ENCODE assay signal across 28 mouse cellular contexts in genomic region chr1:34516595-34516994, GRCm38 (mm10). TPM values are rescaled to one million over a fixed set of nuclear protein-coding genes. Genes with fewer than 3 reads are reported as not detected.
DNase-seq lines count a peak whose midpoint lies in the region; ATAC-seq lines count a peak whose summit lies in the region.
"Had no signal": no experiment of that assay in that cellular context is flagged by ENCODE, and none has a peak within 500 bp of the region (broad histone marks: within the 10 kb centered on the region; RNA-seq: fewer than 3 reads in every experiment).

No protein-coding gene starts in this region.

- intact Hi-C loops in heart, postnatal 10 days (cut with DNase I): no loop called here

- peak overlapping the region; percentile 22; the same call in 1 of the 2 replicates for H3K4me2 ChIP-seq in embryonic facial prominence, embryonic 13.5 days
- H3K4me2 ChIP-seq: forebrain, embryonic 12.5 days; liver, embryonic 15.5 days; midbrain, embryonic 11.5 days had no signal

- no peaks in the 10 kb centered on the region for H3K36me3 ChIP-seq in heart, embryonic 10.5 days
- no peaks in the 10 kb centered on the region for H3K36me3 ChIP-seq in embryonic facial prominence, embryonic 13.5 days
- H3K36me3 ChIP-seq: forebrain, embryonic 12.5 days; liver, embryonic 15.5 days had no signal

- ATAC-seq in embryonic facial prominence, embryonic 13.5 days (ENCODE audit: insufficient number of reproducible peaks, insufficient read depth, low FRiP score, low TSS enrichment, low read depth): no peak
- ATAC-seq: hindbrain, embryonic 16.5 days; intestine, embryonic 16.5 days had no signal

- DNase-seq in heart, embryonic 10.5 days (ENCODE audit: low spot score): no peak
- DNase-seq in heart, postnatal 10 days: no peak
- peak; percentile 6 for DNase-seq in lung, postnatal 36 days
- DNase-seq in lung, postnatal 14 days: no peak
- DNase-seq in thymus, adult 18-20 months: no peak
- DNase-seq in retina, embryonic 14.5 days (ENCODE audit: low spot score): no peak
- DNase-seq in adrenal gland, adult 8-10 months: no peak
- DNase-seq: cerebellum, adult 9-10 months; gastrocnemius, postnatal 10 days; lung, postnatal 4 days; right cerebral cortex, adult 18-20 months; thymus, postnatal 14 days had no signal

- 22% methylated on average over 5 of the region's 5 CpGs for WGBS in heart, embryonic 10.5 days
- WGBS in embryonic facial prominence, embryonic 13.5 days: 23% methylated on average over 5 of the region's 5 CpGs

- peaks cover 25% of the 10 kb centered on the region for H3K4me1 ChIP-seq in heart, embryonic 10.5 days
- H3K4me1 ChIP-seq in embryonic facial prominence, embryonic 13.5 days: no peaks in the 10 kb centered on the region
- H3K4me1 ChIP-seq: forebrain, embryonic 12.5 days; liver, embryonic 15.5 days had no signal

- H3K9ac ChIP-seq in embryonic facial prominence, embryonic 13.5 days: no peak overlapping the region
- H3K9ac ChIP-seq: forebrain, embryonic 12.5 days; liver, embryonic 15.5 days had no signal

- H3K4me3 ChIP-seq in heart, embryonic 10.5 days: 0 out of 2 replicates have a peak overlapping the region, but pooled peaks have one; percentile 3
- H3K4me3 ChIP-seq in embryonic facial prominence, embryonic 13.5 days: no peak overlapping the region
- H3K4me3 ChIP-seq: forebrain, embryonic 12.5 days; liver, embryonic 15.5 days had no signal

- H3K9me3 ChIP-seq in heart, embryonic 10.5 days: no peaks in the 10 kb centered on the region
- no peaks in the 10 kb centered on the region for H3K9me3 ChIP-seq in embryonic facial prominence, embryonic 13.5 days
- H3K9me3 ChIP-seq: liver, embryonic 15.5 days had no signal

- no peak overlapping the region for H3K27ac ChIP-seq in heart, embryonic 10.5 days
- H3K27ac ChIP-seq in embryonic facial prominence, embryonic 13.5 days: no peak overlapping the region
- H3K27ac ChIP-seq: forebrain, embryonic 12.5 days; liver, embryonic 15.5 days had no signal

- no peaks in the 10 kb centered on the region for H3K27me3 ChIP-seq in heart, embryonic 10.5 days (ENCODE audit: insufficient read depth, poor library complexity, severe bottlenecking)
- no peaks in the 10 kb centered on the region for H3K27me3 ChIP-seq in embryonic facial prominence, embryonic 13.5 days
- H3K27me3 ChIP-seq: CH12.LX; forebrain, embryonic 12.5 days; liver, embryonic 15.5 days had no signal

RNA-seq across cellular contexts. Expression of gene Prss39, which starts 18.4 kb away (rescaled TPM):
- not detected in 2 replicates for polyA plus RNA-seq in heart, embryonic 10.5 days (2016; fragmentation: Nextera tagmentation; extraction: Ambion mirVana)
- total RNA-seq in heart, postnatal 10 days (2021): not detected
- not detected in 2 replicates for polyA plus RNA-seq in embryonic facial prominence, embryonic 13.5 days (2015; fragmentation: Nextera tagmentation; extraction: Ambion mirVana)
- total RNA-seq in adrenal gland, adult 8-10 months (2022): not detected
- total RNA-seq: CH12.LX; gastrocnemius, postnatal 10 days; heart, postnatal 25 days; layer of hippocampus, postnatal 10 days; left cerebral cortex, adult 8-10 months; monocyte, adult 5-6 weeks had no signal
- polyA plus RNA-seq: cortical plate, adult 2 months; forebrain, embryonic 12.5 days; hindbrain, embryonic 16.5 days; intestine, embryonic 16.5 days; kidney, embryonic 14.5 days; limb, embryonic 11.5 days; liver, embryonic 15.5 days; midbrain, embryonic 11.5 days; neural tube, embryonic 11.5 days had no signal

RNA-seq across cellular contexts. Expression of gene Cfc1, which starts 18.9 kb away (rescaled TPM):
- 1.5 and 2.0 TPM in 2 replicates for polyA plus RNA-seq in heart, embryonic 10.5 days (2016; fragmentation: Nextera tagmentation; extraction: Ambion mirVana)
- total RNA-seq in heart, postnatal 10 days (2021): not detected
- polyA plus RNA-seq in embryonic facial prominence, embryonic 13.5 days (2015; fragmentation: Nextera tagmentation; extraction: Ambion mirVana): 0.43 and 0.86 TPM in 2 replicates
- not detected for total RNA-seq in adrenal gland, adult 8-10 months (2022)
- total RNA-seq: CH12.LX; gastrocnemius, postnatal 10 days; heart, postnatal 25 days; layer of hippocampus, postnatal 10 days; left cerebral cortex, adult 8-10 months; monocyte, adult 5-6 weeks had no signal
- polyA plus RNA-seq: cortical plate, adult 2 months; forebrain, embryonic 12.5 days; intestine, embryonic 16.5 days; kidney, embryonic 14.5 days; large intestine, adult 2 months; limb, embryonic 11.5 days; liver, embryonic 15.5 days; midbrain, embryonic 11.5 days; neural tube, embryonic 11.5 days had no signal

RNA-seq across cellular contexts. Expression of gene Prss40, which starts 44.1 kb away (rescaled TPM):
- polyA plus RNA-seq in heart, embryonic 10.5 days (2016; fragmentation: Nextera tagmentation; extraction: Ambion mirVana): 0.13 TPM in 1 of 2 replicates, not detected in the other
- not detected for total RNA-seq in heart, postnatal 10 days (2021)
- polyA plus RNA-seq in embryonic facial prominence, embryonic 13.5 days (2015; fragmentation: Nextera tagmentation; extraction: Ambion mirVana): 0.14 TPM in 1 of 2 replicates, not detected in the other
- total RNA-seq in adrenal gland, adult 8-10 months (2022): not detected
- total RNA-seq: CH12.LX; gastrocnemius, postnatal 10 days; heart, postnatal 25 days; layer of hippocampus, postnatal 10 days; left cerebral cortex, adult 8-10 months; monocyte, adult 5-6 weeks had no signal
- polyA plus RNA-seq: cortical plate, adult 2 months; forebrain, embryonic 12.5 days; hindbrain, embryonic 16.5 days; intestine, embryonic 16.5 days; kidney, embryonic 14.5 days; large intestine, adult 2 months; limb, embryonic 11.5 days; liver, embryonic 15.5 days; midbrain, embryonic 11.5 days; neural tube, embryonic 11.5 days had no signal

RNA-seq across cellular contexts. Expression of gene Ptpn18, which starts 57.0 kb away (rescaled TPM):
- polyA plus RNA-seq in heart, embryonic 10.5 days (2016; fragmentation: Nextera tagmentation; extraction: Ambion mirVana): 8.1 and 9.1 TPM in 2 replicates
- total RNA-seq in heart, postnatal 10 days (2021): 1 to 10 TPM; 6.6 to 8.2 TPM
- 12.6 and 17.0 TPM in 2 replicates for polyA plus RNA-seq in embryonic facial prominence, embryonic 13.5 days (2015; fragmentation: Nextera tagmentation; extraction: Ambion mirVana)
- total RNA-seq in adrenal gland, adult 8-10 months (2022): 1 to 10 TPM; 5.3 to 10.0 (median 7.2) TPM
